Mouse (Mus musculus) forebrain, postnatal 0 days (tissue): ENCODE data around the gene Nek11. TPM values are rescaled to one million over a fixed set of nuclear protein-coding genes. Genes with fewer than 3 reads are reported as not detected.

Experiments used
- ATAC-seq: fragments of 200-750 bp; cut with Nextera tagmentation; 2 replicates; pipeline ENCODE4 v1.8.0; 2017; ENCODE audit warnings: mild to moderate bottlenecking, moderate library complexity
- DNase-seq: peaks from one replicate; pipeline ENCODE4 v3.0.0-alpha.2; 2015
- H3K27ac ChIP-seq: fragments of 300-500 bp; sonication (generic); 2 replicates; pipeline ENCODE4 v1.5.1; 2014; ENCODE audit warnings: low read depth, mild to moderate bottlenecking, antibody characterized with exemption, low read length, moderate library complexity, mixed read lengths
- H3K27me3 ChIP-seq: fragments of 300-500 bp; sonication (generic); 2 replicates; pipeline ENCODE4 v1.6.1; 2014; ENCODE audit warnings: mild to moderate bottlenecking, low read length, mixed read lengths; ENCODE audit not compliant: insufficient read depth
- H3K36me3 ChIP-seq: fragments of 300-500 bp; sonication (generic); 2 replicates; pipeline ENCODE4 v1.6.1; 2014; ENCODE audit warnings: mild to moderate bottlenecking, moderate library complexity; ENCODE audit not compliant: insufficient read depth
- H3K4me1 ChIP-seq: fragments of 300-500 bp; sonication (generic); 2 replicates; pipeline ENCODE4 v1.6.1; 2014; ENCODE audit warnings: antibody characterized with exemption; ENCODE audit not compliant: insufficient read depth
- H3K4me2 ChIP-seq: fragments of 300-500 bp; sonication (generic); 2 replicates; pipeline ENCODE4 v1.6.1; 2014; ENCODE audit warnings: low read depth, mild to moderate bottlenecking, moderate library complexity
- H3K4me3 ChIP-seq: fragments of 300-500 bp; sonication (generic); 2 replicates; pipeline ENCODE4 v1.5.1; 2014; ENCODE audit warnings: low read depth, low read length, mixed read lengths
- H3K9ac ChIP-seq: fragments of 300-500 bp; sonication (generic); 2 replicates; pipeline ENCODE4 v1.6.1; 2014; ENCODE audit warnings: mild to moderate bottlenecking
- H3K9me3 ChIP-seq: fragments of 300-500 bp; sonication (generic); 2 replicates; pipeline ENCODE4 v1.6.1; 2016; ENCODE audit warnings: low read length
- CTCF ChIP-seq: sonication (generic); IDR thresholded peaks from 2 replicates; pipeline ENCODE4 v1.5.1; 2016; ENCODE audit warnings: antibody characterized with exemption, control low read depth, low read depth
- WGBS: fragments of 180-500 bp; shearing (Covaris S2); extraction: QIAGEN DNeasy Blood & Tissue Kit; methylation state at CpG from one replicate; pipeline ENCODE4 v1.1.7; 2014; 5-methylcytosine and 5-hydroxymethylcytosine counted together
- polyA plus RNA-seq: library from polyadenylated mRNA; unstranded; fragments of >200 nt; fragmentation: Nextera tagmentation; extraction: Ambion mirVana; gene quantifications from 2 replicates; pipeline ENCODE4 v1.2.1, GENCODE M21; 2015
- total RNA-seq: library from RNA; depleted of rRNA; stranded (reverse); fragments of >200 nt; gene quantifications from 2 replicates; pipeline ENCODE4 v1.2.3, GENCODE M21; 2014

Gene Nek11
- total and polyA plus RNA-seq, 2 experiments from 2014 or later: 3.3 to 4.1 TPM

DNA sequence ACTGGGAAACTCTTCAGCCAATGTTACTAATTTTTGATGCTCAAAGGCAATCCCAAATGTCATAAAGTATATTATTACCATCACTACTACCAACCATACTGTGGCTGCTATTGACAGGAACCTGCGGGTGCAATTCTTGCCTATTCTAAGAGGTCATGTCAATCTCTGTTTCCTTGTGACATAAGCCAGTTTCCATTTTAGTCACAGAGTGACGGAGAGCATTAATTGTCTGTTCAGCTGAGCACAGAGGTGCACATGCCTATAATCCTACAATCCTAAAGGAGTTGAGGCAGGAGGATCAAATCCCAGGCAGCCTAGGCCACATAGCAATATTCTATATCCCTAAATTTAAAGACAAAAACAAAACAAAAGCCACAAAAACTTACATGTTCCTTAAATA, 33.1 kb downstream of the Nek11 start:
- Histone ChIP-seq H3K4me1 (no peaks in the 10 kb centered on the region), H3K4me3 (no peak overlapping the region), H3K4me2 (no peak overlapping the region), H3K36me3 (no peaks in the 10 kb centered on the region), H3K9ac (no peak overlapping the region), H3K9me3 (no peaks in the 10 kb centered on the region), H3K27ac (no peak overlapping the region), H3K27me3 (no peaks in the 10 kb centered on the region)
- ATAC-seq (no peak), DNase-seq (no peak)
- no peak for TF ChIP-seq CTCF
- WGBS: 77% methylated on average over 2 of the region's 2 CpGs

DNA sequence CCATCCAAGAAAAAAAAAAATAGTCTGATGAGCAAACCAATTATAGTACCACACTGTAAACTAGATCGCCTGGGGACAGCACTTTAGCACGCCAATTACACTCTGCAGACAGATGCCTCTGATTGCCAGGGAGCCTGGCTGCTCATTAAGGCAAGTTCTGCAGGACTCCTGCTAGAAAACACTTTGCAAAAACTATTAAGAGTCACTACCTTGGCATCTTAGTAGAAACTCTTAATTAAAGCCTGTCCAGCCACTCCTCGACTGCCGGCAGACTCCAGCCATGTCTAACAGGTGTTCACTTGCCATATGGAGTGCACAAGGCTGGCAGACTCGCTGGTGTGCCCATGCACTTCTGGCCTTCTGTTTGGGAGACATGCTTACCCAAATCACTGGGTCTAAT, 46.3 kb downstream of the Nek11 start:
- no peaks in the 10 kb centered on the region for H3K27me3 ChIP-seq
- no peak for TF ChIP-seq CTCF
- peak; percentile 92 for ATAC-seq
- no peak overlapping the region for H3K4me2 ChIP-seq
- H3K9me3 ChIP-seq: no peaks in the 10 kb centered on the region
- peak; percentile 77 for DNase-seq
- H3K27ac ChIP-seq: no peak overlapping the region
- H3K9ac ChIP-seq: no peak overlapping the region
- H3K36me3 ChIP-seq: no peaks in the 10 kb centered on the region
- H3K4me1 ChIP-seq: peaks cover 3% of the 10 kb centered on the region; the same call in 1 of the 2 replicates
- H3K4me3 ChIP-seq: no peak overlapping the region
- 28% methylated on average over 5 of the region's 5 CpGs for WGBS

DNA sequence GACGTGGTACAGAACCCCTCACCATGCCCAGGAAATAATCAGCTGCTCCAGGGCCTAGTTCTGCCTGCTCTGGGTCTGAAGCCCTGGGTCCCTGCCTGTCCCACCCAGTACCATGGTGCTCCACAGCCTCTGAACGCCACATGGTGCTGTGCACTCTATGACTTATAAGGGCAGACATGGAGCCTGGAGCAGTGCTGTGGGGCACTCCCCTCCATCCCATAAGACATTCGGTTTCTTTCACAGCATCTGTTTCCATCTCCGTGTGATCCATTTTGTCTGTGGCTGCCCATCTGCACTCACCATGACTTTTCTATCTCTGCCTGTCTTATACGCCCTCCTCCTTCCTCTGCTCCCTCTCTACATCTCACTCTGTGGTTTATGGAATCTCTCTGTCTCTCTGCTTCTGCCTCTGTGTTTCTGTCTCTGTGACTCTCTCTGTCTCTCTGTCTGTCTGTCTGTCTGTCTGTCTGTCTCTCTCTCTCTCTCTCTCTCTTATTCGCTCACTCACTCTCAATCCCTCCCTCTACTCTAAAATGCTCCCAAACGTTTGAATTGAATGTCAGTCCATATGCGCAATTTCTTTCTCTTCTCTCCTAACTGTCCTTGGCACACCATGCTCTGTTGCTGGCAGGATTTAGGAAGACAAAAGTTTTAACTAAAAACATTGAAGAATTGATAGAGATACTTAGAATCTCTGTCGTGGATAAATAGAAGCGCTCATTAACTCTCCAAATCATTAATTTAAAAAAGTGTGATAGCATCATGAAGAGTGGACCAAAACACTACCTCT, 46.9 kb downstream of the Nek11 start:
- H3K4me2 ChIP-seq: no peak overlapping the region
- H3K9ac ChIP-seq: no peak overlapping the region
- no peaks in the 10 kb centered on the region for H3K27me3 ChIP-seq
- H3K27ac ChIP-seq: peak overlapping the region; percentile 60
- no peak for TF ChIP-seq CTCF
- DNase-seq (peak; percentile 66), ATAC-seq (peak; percentile 65)
- H3K4me3 ChIP-seq: no peak overlapping the region
- H3K4me1 ChIP-seq: peaks cover 3% of the 10 kb centered on the region; the same call in 1 of the 2 replicates
- WGBS: 39% methylated on average over 10 of the region's 10 CpGs
- H3K9me3 ChIP-seq: no peaks in the 10 kb centered on the region
- H3K36me3 ChIP-seq: no peaks in the 10 kb centered on the region

DNA sequence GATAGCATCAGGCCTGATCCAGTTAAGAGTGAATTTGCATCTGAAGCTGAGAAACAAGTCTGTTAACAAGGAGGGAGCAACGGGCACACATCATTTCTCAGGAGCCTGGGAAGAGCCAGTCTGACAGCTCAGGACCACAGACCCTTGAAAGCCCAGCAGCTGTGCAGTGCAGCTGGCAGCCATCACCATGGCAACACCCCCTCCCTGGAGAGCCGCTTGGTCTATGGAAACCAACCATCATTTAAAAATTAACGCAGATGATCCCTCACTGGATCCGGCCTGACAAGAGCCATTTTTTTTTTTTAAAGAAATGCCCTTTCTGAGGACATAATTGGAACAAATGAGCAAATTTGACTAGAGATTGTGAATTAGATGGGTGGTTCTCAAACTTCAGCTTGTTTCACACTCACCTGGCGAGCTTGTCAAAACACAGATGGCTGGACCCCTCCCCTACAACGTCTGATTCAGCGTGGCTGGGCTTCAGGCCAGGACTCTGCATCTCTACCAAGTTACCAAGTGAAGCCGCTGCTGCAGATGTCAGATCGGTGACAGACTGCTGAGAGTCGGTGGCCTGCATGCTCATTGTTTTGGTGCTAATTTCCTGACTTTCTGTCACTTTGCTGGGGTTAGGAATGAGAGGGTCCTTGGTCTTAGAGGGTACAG, 52.2 kb downstream of the Nek11 start:
- DNase-seq (peak; percentile 67), ATAC-seq (peak; percentile 89)
- no peak overlapping the region for H3K4me2 ChIP-seq
- no peaks in the 10 kb centered on the region for H3K9me3 ChIP-seq
- no peaks in the 10 kb centered on the region for H3K36me3 ChIP-seq
- no peak overlapping the region for H3K4me3 ChIP-seq
- WGBS: 19% methylated on average over 10 of the region's 10 CpGs
- no peaks in the 10 kb centered on the region for H3K4me1 ChIP-seq
- TF ChIP-seq CTCF: no peak
- peak overlapping the region; percentile 41 for H3K27ac ChIP-seq
- H3K9ac ChIP-seq: no peak overlapping the region
- H3K27me3 ChIP-seq: no peaks in the 10 kb centered on the region

DNA sequence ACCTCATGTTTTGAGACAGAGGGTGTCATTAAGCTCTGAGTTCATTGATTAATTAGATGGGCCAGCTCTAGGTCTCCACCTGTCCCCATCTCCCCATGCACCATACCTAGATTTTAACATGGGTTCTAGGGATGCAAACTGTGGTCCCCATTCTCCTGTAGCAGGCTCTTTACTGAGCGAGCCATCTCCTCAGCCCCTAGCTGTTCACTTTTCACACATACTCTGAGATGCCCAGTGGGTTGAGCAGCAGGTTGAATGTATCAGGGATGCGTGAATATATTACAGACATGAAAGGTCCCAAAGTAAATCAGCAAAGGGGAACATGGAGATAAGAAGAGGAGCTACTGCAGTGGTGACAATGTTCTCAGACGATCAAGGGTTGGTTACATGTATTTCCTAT, 52.8 kb downstream of the Nek11 start:
- TF ChIP-seq CTCF: no peak
- ATAC-seq: no peak
- WGBS: 62% methylated on average over 3 of the region's 3 CpGs

DNA sequence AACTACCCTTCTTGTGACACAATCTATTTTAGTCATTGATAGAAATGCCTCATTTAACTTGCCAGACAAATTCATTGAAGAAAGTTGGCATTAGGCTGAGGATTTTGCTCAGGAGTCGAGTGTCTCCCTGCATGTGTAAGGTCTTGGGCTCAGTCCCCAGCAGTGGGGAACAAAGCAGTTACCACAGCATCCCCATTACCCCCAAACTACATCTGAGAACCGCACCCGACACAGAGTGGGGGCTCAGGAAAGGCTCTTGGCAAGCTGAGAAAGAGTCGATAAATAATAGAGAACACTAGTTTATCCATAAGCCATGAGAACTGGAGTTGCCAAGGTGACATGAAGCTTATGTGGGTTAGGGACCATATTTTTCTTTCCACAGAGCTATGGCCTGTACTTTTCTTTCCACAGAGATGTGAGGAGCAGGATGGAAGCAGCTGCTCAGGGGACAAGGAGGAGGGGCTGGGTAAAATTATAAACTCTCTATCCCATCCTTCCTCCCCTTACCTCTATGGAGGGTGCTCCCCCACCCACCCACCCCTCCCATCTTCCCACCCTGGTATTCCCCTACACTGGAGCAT, 62.8 kb downstream of the Nek11 start:
- no peak; the same call in 1 of the 2 replicates for ATAC-seq
- Histone ChIP-seq H3K27ac (no peak overlapping the region), H3K36me3 (no peaks in the 10 kb centered on the region), H3K4me1 (no peaks in the 10 kb centered on the region), H3K9ac (no peak overlapping the region), H3K27me3 (no peaks in the 10 kb centered on the region), H3K9me3 (no peaks in the 10 kb centered on the region), H3K4me2 (no peak overlapping the region), H3K4me3 (no peak overlapping the region)
- DNase-seq: no peak
- no peak for TF ChIP-seq CTCF
- 29% methylated on average over 4 of the region's 4 CpGs for WGBS

More for the DNA sequence above, 52.8 kb downstream of the Nek11 start:
- Histone ChIP-seq H3K4me3 (no peak overlapping the region), H3K27me3 (no peaks in the 10 kb centered on the region), H3K9me3 (no peaks in the 10 kb centered on the region), H3K9ac (no peak overlapping the region), H3K27ac (peak overlapping the region; percentile 41), H3K36me3 (no peaks in the 10 kb centered on the region), H3K4me1 (no peaks in the 10 kb centered on the region), H3K4me2 (no peak overlapping the region)
- no peak for DNase-seq

DNA sequence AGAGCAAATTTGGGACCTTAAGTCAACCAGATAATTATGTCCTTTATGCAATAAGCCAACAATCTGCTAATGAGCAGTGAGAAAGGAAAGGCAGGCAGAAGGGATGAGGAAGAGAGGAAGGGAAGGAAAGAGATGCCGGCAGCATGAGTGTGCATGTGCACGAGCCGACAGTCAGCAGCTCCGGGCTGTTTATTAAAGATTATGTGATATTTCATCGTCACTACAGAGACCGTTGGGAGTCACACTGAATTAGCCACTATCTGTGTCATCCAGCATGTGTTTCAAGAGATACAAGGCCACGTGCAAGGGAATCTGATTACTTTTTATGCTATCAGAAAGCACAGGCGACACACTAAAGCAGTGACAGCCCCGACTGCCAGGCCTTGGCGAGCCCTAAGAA, 73.5 kb downstream of the Nek11 start:
- H3K27me3 ChIP-seq: no peaks in the 10 kb centered on the region
- DNase-seq (no peak), ATAC-seq (no peak)
- no peak overlapping the region for H3K27ac ChIP-seq
- H3K4me2 ChIP-seq: no peak overlapping the region
- no peaks in the 10 kb centered on the region for H3K4me1 ChIP-seq
- H3K9me3 ChIP-seq: no peaks in the 10 kb centered on the region
- WGBS: 82% methylated on average over 10 of the region's 10 CpGs
- TF ChIP-seq CTCF: no peak
- H3K4me3 ChIP-seq: no peak overlapping the region
- H3K9ac ChIP-seq: no peak overlapping the region
- H3K36me3 ChIP-seq: no peaks in the 10 kb centered on the region
